In genomic region chr16:73012926-73013325, GRCm38 (mm10) we compare ENCODE assay signal across 27 mouse cellular contexts.
DNase-seq lines count a peak whose midpoint lies in the region; ATAC-seq and TF ChIP-seq lines count a peak whose summit lies in the region.
"Had no signal": no experiment of that assay in that cellular context is flagged by ENCODE, and none has a peak within 500 bp of the region (broad histone marks: within the 10 kb centered on the region; RNA-seq: fewer than 3 reads in every experiment).

No protein-coding gene starts in this region.

- DNase-seq in heart, adult 11 months: peak; percentile 81
- no peak for DNase-seq in heart, adult 18-20 months
- DNase-seq in ES-E14 (ENCODE audit: low read depth, low spot score): no peak
- no peak for DNase-seq in limb, embryonic 10.5 days (ENCODE audit: low spot score)
- no peak for DNase-seq in left cerebral cortex, postnatal 25 days (ENCODE audit: low spot score in 2 of 2)
- DNase-seq in adipocyte (ENCODE audit: low spot score): no peak
- DNase-seq: adrenal gland, postnatal 10 days; adrenal gland, postnatal 36 days; cerebellum, adult 18-20 months; cerebellum, adult 9-10 months; cerebellum, postnatal 14 days; forebrain, postnatal 0 days; gastrocnemius, adult 2 months; gastrocnemius, postnatal 14 days; heart, adult 2 months; heart, postnatal 14 days; heart, postnatal 4 days had no signal

- H3K9ac ChIP-seq in ES-E14 (ENCODE audit: insufficient read depth, low read depth, low read length, poor library complexity, severe bottlenecking): no peak overlapping the region
- no peak overlapping the region for H3K9ac ChIP-seq in intestine, embryonic 15.5 days
- H3K9ac ChIP-seq: forebrain, postnatal 0 days; heart, embryonic 13.5 days; hindbrain, embryonic 14.5 days had no signal

- no peaks in the 10 kb centered on the region for H3K27me3 ChIP-seq in E14TG2a.4 (ENCODE audit: insufficient read depth, low read length)
- H3K27me3 ChIP-seq in limb, embryonic 10.5 days (ENCODE audit: low read depth, poor library complexity, severe bottlenecking): no peaks in the 10 kb centered on the region
- no peaks in the 10 kb centered on the region for H3K27me3 ChIP-seq in intestine, embryonic 15.5 days (replicated peaks)
- H3K27me3 ChIP-seq: heart, embryonic 13.5 days had no signal

- ATAC-seq in intestine, embryonic 15.5 days: no peak
- ATAC-seq: activated CD4-positive, CD25-positive, alpha-beta regulatory T cell, adult 4 months; forebrain, embryonic 14.5 days; forebrain, postnatal 0 days; hindbrain, postnatal 0 days; Patski had no signal

- H3K4me3 ChIP-seq in E14TG2a.4 (replicated peaks; ENCODE audit: low read length) (peak overlapping the region; percentile 74), ES-E14 (ENCODE audit: insufficient read depth in 1 of 2, low read depth in 1 of 2, low read length in 2 of 2, poor library complexity in 1 of 2, severe bottlenecking in 1 of 2) (peak overlapping the region; percentile 32 to 55)
- no peak overlapping the region for H3K4me3 ChIP-seq in limb, embryonic 10.5 days
- no peak overlapping the region for H3K4me3 ChIP-seq in intestine, embryonic 15.5 days (replicated peaks)
- H3K4me3 ChIP-seq: gastrocnemius, adult 2 months; heart, adult 2 months; heart, embryonic 10.5 days; heart, embryonic 13.5 days had no signal

- H3K9me3 ChIP-seq in E14TG2a.4 (ENCODE audit: low read length): no peaks in the 10 kb centered on the region
- no peaks in the 10 kb centered on the region for H3K9me3 ChIP-seq in ES-E14 (ENCODE audit: control insufficient read depth, insufficient read depth, low read depth, low read length)
- H3K9me3 ChIP-seq in limb, embryonic 10.5 days (replicated peaks): no peaks in the 10 kb centered on the region
- H3K9me3 ChIP-seq in intestine, embryonic 15.5 days: no peaks in the 10 kb centered on the region
- H3K9me3 ChIP-seq: heart, embryonic 10.5 days; heart, embryonic 13.5 days had no signal

- H3K36me3 ChIP-seq in E14TG2a.4 (ENCODE audit: insufficient read depth, low read length) (no peaks in the 10 kb centered on the region), ES-E14 (ENCODE audit: control insufficient read depth, insufficient read depth, low read length, poor library complexity, severe bottlenecking) (no peaks in the 10 kb centered on the region)
- H3K36me3 ChIP-seq in limb, embryonic 10.5 days: peaks cover 20% of the 10 kb centered on the region
- H3K36me3 ChIP-seq in intestine, embryonic 15.5 days: no peaks in the 10 kb centered on the region
- H3K36me3 ChIP-seq: G1E had no signal

- H3K4me2 ChIP-seq in intestine, embryonic 15.5 days (replicated peaks): no peak overlapping the region
- H3K4me2 ChIP-seq: heart, embryonic 13.5 days; hindbrain, embryonic 14.5 days had no signal

- WGBS in limb, embryonic 10.5 days: 93% methylated on average over 11 of the region's 11 CpGs
- 93% methylated on average over 11 of the region's 11 CpGs for WGBS in intestine, embryonic 15.5 days

- no peak for TF ChIP-seq CTCF in E14TG2a.4 (conservative IDR thresholded peaks at IDR 0.05; ENCODE audit: low read length)

- H3K27ac ChIP-seq in ES-E14 (ENCODE audit: insufficient read depth, low read depth, low read length, poor library complexity, severe bottlenecking): no peak overlapping the region
- peak overlapping the region; percentile 54 for H3K27ac ChIP-seq in limb, embryonic 10.5 days
- H3K27ac ChIP-seq in intestine, embryonic 15.5 days: no peak overlapping the region
- H3K27ac ChIP-seq: gastrocnemius, adult 2 months; heart, adult 2 months; heart, embryonic 10.5 days; heart, embryonic 13.5 days; hindbrain, embryonic 14.5 days; hindbrain, postnatal 0 days had no signal

- intact Hi-C loops in left cerebral cortex, postnatal 25 days (cut with DNase I): no loop called here

- in situ Hi-C loops in ES-E14 (cut with MboI; ENCODE audit: low sequenced_read_pairs in 2 of 2, unreplicated experiment in 2 of 2): no loop called here

- H3K4me1 ChIP-seq in E14TG2a.4 (replicated peaks; ENCODE audit: low read depth, low read length) (peaks cover 83% of the 10 kb centered on the region), ES-E14 (ENCODE audit: control insufficient read depth in 2 of 2, insufficient read depth in 2 of 2, low read length in 2 of 2, poor library complexity in 1 of 2) (peaks cover 8 to 12% of the 10 kb centered on the region in 2 experiments; a peak in 3 of 4 replicates)
- H3K4me1 ChIP-seq in limb, embryonic 10.5 days: peaks cover 65% of the 10 kb centered on the region
- H3K4me1 ChIP-seq in intestine, embryonic 15.5 days (replicated peaks): no peaks in the 10 kb centered on the region

TF ChIP-seq in ES-E14, 5 proteins besides CTCF, POLR2A, EP300 and RAD21:
- no peak for TF ChIP-seq CHD2 (IDR thresholded peaks at IDR 0.05; ENCODE audit: low read depth, low read length)
- no peak for TF ChIP-seq ZC3H11A (IDR thresholded peaks at IDR 0.05; ENCODE audit: borderline replicate concordance, low read depth, low read length)
- TF ChIP-seq MAFK (IDR thresholded peaks at IDR 0.05; ENCODE audit: insufficient read depth, low read depth, low read length): no peak
- no peak for TF ChIP-seq ZNF384 (IDR thresholded peaks at IDR 0.05; ENCODE audit: low read depth, low read length)

Comparison
In these comparisons a context has a peak if more than half of its experiments do, and no peak if none do; other contexts are left out.
1. H3K4me3 ChIP-seq: peak in E14TG2a.4 (single experiment) and ES-E14 (2 of 2); none in limb, embryonic 10.5 days (single experiment) and intestine, embryonic 15.5 days (single experiment).